Mouse (Mus musculus): ENCODE measurements around the gene Atp6v0e2.

DNA sequence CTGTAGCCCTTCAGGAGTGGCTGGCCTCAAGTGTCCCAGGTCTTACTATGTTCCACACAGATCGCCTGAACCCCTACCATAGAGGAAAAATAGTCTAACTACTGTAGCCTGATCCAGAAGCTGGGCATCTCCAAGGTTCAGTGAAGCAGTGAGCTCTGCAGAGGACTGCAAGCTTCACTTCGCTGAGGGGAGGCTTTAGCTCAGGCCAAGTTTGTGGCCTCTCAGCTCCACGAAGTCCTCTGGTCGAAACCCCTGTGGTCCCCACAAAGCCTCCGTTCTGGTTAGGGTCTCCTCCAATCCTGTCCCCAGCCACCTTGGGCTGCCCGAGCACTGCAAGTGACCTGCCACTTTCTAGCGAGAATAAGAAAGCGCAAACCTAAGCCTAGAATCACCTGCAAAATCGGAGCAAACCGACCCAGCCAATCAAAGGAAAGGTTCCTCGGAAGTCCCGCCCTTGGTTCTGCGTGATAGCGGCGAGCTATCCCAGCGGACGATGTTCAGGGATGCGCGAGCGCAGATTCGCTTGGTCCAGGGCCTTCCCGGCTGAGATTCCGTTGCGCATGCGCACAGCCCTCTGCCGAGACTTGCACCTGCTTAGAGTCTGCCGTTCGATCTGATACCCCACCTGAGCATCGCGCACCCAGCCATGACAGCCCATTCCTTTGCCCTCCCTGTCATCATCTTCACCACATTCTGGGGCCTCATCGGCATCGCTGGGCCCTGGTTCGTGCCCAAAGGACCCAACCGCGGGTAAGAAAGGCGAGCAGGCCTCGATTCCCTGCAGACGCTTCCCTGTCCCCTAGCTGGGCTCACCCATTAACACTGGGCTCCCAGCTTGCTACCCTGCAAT, at the start of gene Atp6v0e2:
- no peak for TF ChIP-seq CTCF (IDR thresholded peaks at IDR 0.05; ENCODE audit: low read depth)
- TF ChIP-seq EP300 (IDR thresholded peaks at IDR 0.05; ENCODE audit: low read depth) = no peak
